Mouse (Mus musculus) embryonic fibroblast, embryonic 13.5 days (primary cell): Measurements from ENCODE around the gene Pcdh7.

ENCODE experiments used
- CTCF ChIP-seq: IDR thresholded peaks from 2 replicates; pipeline ENCODE4 v1.5.1; 2011; ENCODE audit warnings: mild to moderate bottlenecking, control low read depth, low read length, moderate library complexity, borderline replicate concordance; ENCODE audit not compliant: insufficient read depth
- POLR2A ChIP-seq: IDR thresholded peaks from 2 replicates; pipeline ENCODE4 v1.6.1; 2011; ENCODE audit warnings: low read depth, mild to moderate bottlenecking, control low read depth, low read length, moderate library complexity

- TF ChIP-seq POLR2A (no peak), CTCF (no peak)
These were observed 62.2 kb downstream of the Pcdh7 start for GRCm38 (mm10) chr5:57779951-57780350.
